Mouse (Mus musculus) spleen, adult 2 months (tissue): ENCODE measurements around the gene Sh3tc1.

Experiments used
- CTCF ChIP-seq: fragments of 200-500 bp; IDR thresholded peaks from 2 replicates; pipeline ENCODE4 v1.5.1; 2011; ENCODE audit warnings: mild to moderate bottlenecking, inconsistent platforms; ENCODE audit not compliant: insufficient read depth, insufficient read length, insufficient replicate concordance; ENCODE audit errors: extremely low read depth
- POLR2A ChIP-seq: fragments of 200-500 bp; IDR thresholded peaks from 2 replicates; pipeline ENCODE4 v1.6.1; 2011; ENCODE audit warnings: low read depth, low read length, inconsistent platforms

DNA sequence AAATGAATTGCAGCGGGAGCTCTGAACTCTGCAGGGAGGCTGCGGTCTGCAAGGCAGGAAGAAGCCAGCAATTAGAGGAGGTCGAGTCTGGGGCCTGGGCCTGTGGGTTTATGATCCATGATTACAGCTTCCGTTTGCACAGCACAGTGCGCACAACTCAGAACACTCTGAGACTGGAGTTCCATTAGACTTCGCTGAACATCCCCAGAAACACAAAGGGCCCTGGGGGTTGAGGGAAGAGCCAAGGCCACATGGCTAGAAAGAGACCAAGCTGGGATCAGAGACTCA is 34.3 kb upstream of the Sh3tc1 start:
- TF ChIP-seq CTCF = no peak
- no peak for TF ChIP-seq POLR2A
